Mouse (Mus musculus) MEL (cell line): ENCODE measurements around the gene Fis1.

Experiments
- CTCF ChIP-seq, 3 experiments: IDR thresholded peaks in 2 of 3; conservative IDR thresholded peaks in 1 of 3; 2 replicates each; pipeline ENCODE4 v1.5.1; 2011 to 2012; ENCODE audit warnings: low read length in 3 of 3, low read depth in 2 of 3, mild to moderate bottlenecking in 2 of 3, improper control_type of control experiment in 1 of 3, inconsistent platforms in 1 of 3, mixed read lengths in 1 of 3, moderate library complexity in 1 of 3; ENCODE audit not compliant: control insufficient read depth in 1 of 3, insufficient read depth in 1 of 3, poor library complexity in 1 of 3, severe bottlenecking in 1 of 3
- E2F4 ChIP-seq: IDR thresholded peaks from 2 replicates; pipeline ENCODE4 v1.6.1; 2011; ENCODE audit warnings: low read depth, low read length, improper control_type of control experiment, borderline replicate concordance
- ETS1 ChIP-seq: IDR thresholded peaks from 2 replicates; pipeline ENCODE4 v1.6.1; 2012; ENCODE audit warnings: low read depth, mild to moderate bottlenecking, inconsistent platforms, low read length, improper control_type of control experiment, moderate library complexity
- GATA1 ChIP-seq: IDR thresholded peaks from 2 replicates; pipeline ENCODE4 v1.6.1; 2011; ENCODE audit warnings: low read depth, low read length, improper control_type of control experiment
- POLR2A ChIP-seq, 2 experiments: IDR thresholded peaks; 2 replicates each; pipeline ENCODE4 v1.6.1; 2011 to 2012; ENCODE audit warnings: low read length in 2 of 2, mild to moderate bottlenecking in 2 of 2, control low read depth in 1 of 2, improper control_type of control experiment in 1 of 2, low read depth in 1 of 2, moderate library complexity in 1 of 2; ENCODE audit not compliant: control insufficient read depth in 1 of 2, insufficient read depth in 1 of 2, poor library complexity in 1 of 2
- POLR2AphosphoS2 ChIP-seq: IDR thresholded peaks from 2 replicates; pipeline ENCODE4 v1.6.1; 2011; ENCODE audit warnings: low read length, improper control_type of control experiment
- TCF12 ChIP-seq: IDR thresholded peaks from 2 replicates; pipeline ENCODE4 v1.6.1; 2014; ENCODE audit warnings: low read depth, mild to moderate bottlenecking, inconsistent platforms, low read length, improper control_type of control experiment, moderate library complexity
- ZMIZ1 ChIP-seq: IDR thresholded peaks from 2 replicates; pipeline ENCODE4 v1.6.1; 2012; ENCODE audit warnings: low read depth, mild to moderate bottlenecking, inconsistent platforms, low read length, improper control_type of control experiment, moderate library complexity

GRCm38 (mm10) chr5:136922830-136923229 lies 30.2 kb upstream of the Fis1 start:
- TF ChIP-seq POLR2A (IDR thresholded peaks at IDR 0.05; ENCODE audit: control insufficient read depth in 1 of 2, insufficient read depth in 1 of 2, low read depth in 1 of 2, low read length in 2 of 2, poor library complexity in 1 of 2): no peak
- TF ChIP-seq CTCF (IDR thresholded peaks at IDR 0.05 in 2 of 3, conservative IDR thresholded peaks at IDR 0.05 in 1 of 3; ENCODE audit: control insufficient read depth in 1 of 3, insufficient read depth in 1 of 3, low read depth in 2 of 3, low read length in 3 of 3, poor library complexity in 1 of 3, severe bottlenecking in 1 of 3): no peak
- TF ChIP-seq GATA1: no peak
- no peak for TF ChIP-seq ZMIZ1
- TF ChIP-seq E2F4: no peak
- TF ChIP-seq TCF12: no peak
- no peak for TF ChIP-seq POLR2AphosphoS2
- no peak for TF ChIP-seq ETS1
